Mouse (Mus musculus) CH12.LX (cell line): ENCODE results near the gene Hsd3b4.
"Not testable (repeated sequence)": the region's sequence is repeated elsewhere in the genome, so short reads cannot be mapped to it uniquely, and the experiment has no call there.

ENCODE experiments used
- CTCF ChIP-seq, 2 experiments: IDR thresholded peaks in 1 of 2; conservative IDR thresholded peaks in 1 of 2; 2 replicates each; pipeline ENCODE4 v1.5.1; 2011 to 2012; ENCODE audit warnings: low read depth in 2 of 2, low read length in 2 of 2, improper control_type of control experiment in 1 of 2, inconsistent platforms in 1 of 2, mild to moderate bottlenecking in 1 of 2, moderate library complexity in 1 of 2
- E2F4 ChIP-seq: IDR thresholded peaks from 2 replicates; pipeline ENCODE4 v1.6.1; 2011; ENCODE audit warnings: low read depth, low read length, improper control_type of control experiment; ENCODE audit not compliant: insufficient replicate concordance
- MAX ChIP-seq: IDR thresholded peaks from 2 replicates; pipeline ENCODE4 v1.6.1; 2011; ENCODE audit warnings: low read length, improper control_type of control experiment
- MYC ChIP-seq: IDR thresholded peaks from 2 replicates; pipeline ENCODE4 v1.6.1; 2011; ENCODE audit warnings: low read depth, mild to moderate bottlenecking, improper control_type of control experiment, low read length
- POLR2A ChIP-seq: IDR thresholded peaks from 2 replicates; pipeline ENCODE4 v1.6.1; 2011; ENCODE audit warnings: low read depth, mild to moderate bottlenecking, improper control_type of control experiment, low read length
- SIN3A ChIP-seq: IDR thresholded peaks from 2 replicates; pipeline ENCODE4 v1.6.1; 2012; ENCODE audit warnings: low read length, improper control_type of control experiment, inconsistent platforms
- TBP ChIP-seq: conservative IDR thresholded peaks from 2 replicates; pipeline ENCODE4 v1.6.1; 2011; ENCODE audit warnings: low read depth, low read length, improper control_type of control experiment
- USF1 ChIP-seq: IDR thresholded peaks from 2 replicates; pipeline ENCODE4 v1.6.1; 2014; ENCODE audit warnings: low read depth, mild to moderate bottlenecking, inconsistent platforms, low read length, improper control_type of control experiment

- TF ChIP-seq CTCF (conservative IDR thresholded peaks at IDR 0.05 in 1 of 2, IDR thresholded peaks at IDR 0.05 in 1 of 2; ENCODE audit: low read depth in 2 of 2, low read length in 2 of 2); TBP; POLR2A; SIN3A; MYC; MAX; USF1; E2F4: not testable (repeated sequence)
Observed at GRCm38 (mm10) chr3:98457026-98457425, 53.3 kb downstream of the Hsd3b4 start, which contains the start of gene Gm4450.
